Mouse (Mus musculus) Patski (cell line): ENCODE results near the gene Iglon5. TPM values are rescaled to one million over a fixed set of nuclear protein-coding genes. Genes with fewer than 3 reads are reported as not detected.

Experiments used
- ATAC-seq: fragments of 100-300 bp; one replicate; pipeline ENCODE4 v1.8.0; 2021
- CTCF ChIA-PET: fragments of 350-600 bp; sonication (Branson Sonifier 250); formaldehyde crosslinking; loops from one replicate; lab custom pipeline; 2022; ENCODE audit warnings: inconsistent platforms; lab: Charles Lee
- POLR2A ChIA-PET: fragments of 350-600 bp; sonication (Branson Sonifier 250); formaldehyde crosslinking; loops from one replicate; lab custom pipeline; 2022; ENCODE audit warnings: antibody characterized with exemption, inconsistent platforms; lab: Charles Lee
- DNase-seq: peaks from one replicate; pipeline ENCODE4 v3.0.0-alpha.2; 2011; ENCODE audit warnings: low read depth, low spot score
- H3K27me3 ChIP-seq: fragments of 371-371 bp; one replicate; pipeline ENCODE4 v1.5.1; 2021
- CTCF ChIP-seq: fragments of 100-300 bp; IDR thresholded peaks from one replicate; pipeline ENCODE4 v1.5.1; 2021
- in situ Hi-C: fragments of 300-500 bp; cut with MboI; formaldehyde crosslinking; loops from 3 replicates; pipeline ENCODE4 v1.11.1; 2018; ENCODE audit warnings: low pct_unique_long_range_greater_than_20kb, mixed read lengths
- polyA plus RNA-seq: library from polyadenylated mRNA; unstranded; gene quantifications from one replicate; pipeline ENCODE4 v1.2.3, GENCODE M21; 2021

The Iglon5 gene
- polyA plus RNA-seq, 1 experiment from 2014 or later, result 5.7 TPM

GRCm38 (mm10) chr7:43466099-43466694 lies 23.7 kb downstream of the Iglon5 start:
- DNase-seq (no peak), ATAC-seq (peak; percentile 60)
- TF ChIP-seq CTCF, result no peak
- H3K27me3 ChIP-seq, result no peaks in the 10 kb centered on the region
- ChIA-PET CTCF (interaction anchor here (1.0 to 2.5 kb wide), 6 partner anchors 22 to 44 kb away, joined by 3 to 15 read pairs (median 4); partner anchors contain the start of genes Etfb and Gm45233), POLR2A (no interaction called here)
- in situ Hi-C loops, result loop anchor here (5.0 kb wide), 1 partner anchor 184 kb away; no protein-coding TSS in a partner anchor

GRCm38 (mm10) chr7:43465344-43466098 lies 24.4 kb downstream of the Iglon5 start:
- POLR2A ChIA-PET, result no interaction called here
- in situ Hi-C loops, result loop anchor here (5.0 kb wide), 1 partner anchor 183 kb away; no protein-coding TSS in a partner anchor
- H3K27me3 ChIP-seq, result no peaks in the 10 kb centered on the region
- no peak for TF ChIP-seq CTCF
- CTCF ChIA-PET, result interaction anchor here (1.0 to 2.5 kb wide), 5 partner anchors 21 to 43 kb away, joined by 3 to 15 read pairs (median 4); partner anchors contain the start of genes Etfb and Gm45233
- DNase-seq, result no peak
- ATAC-seq, result peak; percentile 77

GRCm38 (mm10) chr7:43464864-43465343 lies 25.0 kb downstream of the Iglon5 start:
- H3K27me3 ChIP-seq, result no peaks in the 10 kb centered on the region
- in situ Hi-C loops, result loop anchor here (5.0 kb wide), 1 partner anchor 183 kb away; no protein-coding TSS in a partner anchor
- ChIA-PET POLR2A (no interaction called here), CTCF (interaction anchor here (2.5 kb wide), 1 partner anchor 42 kb away, joined by 15 read pairs; no protein-coding TSS in a partner anchor)
- ATAC-seq (peak; percentile 20), DNase-seq (no peak)
- no peak for TF ChIP-seq CTCF

- CTCF ChIA-PET, result no interaction called here
- in situ Hi-C loops, result no loop called here
- DNase-seq (no peak), ATAC-seq (no peak)
- H3K27me3 ChIP-seq, result no peaks in the 10 kb centered on the region
- TF ChIP-seq CTCF, result no peak
- POLR2A ChIA-PET, result interaction anchor here (1.2 kb wide), 1 partner anchor 151 kb away, joined by 3 read pairs; the partner anchor contains the start of gene Zfp715
These were observed 25.9 kb downstream of the Iglon5 start for GRCm38 (mm10) chr7:43463976-43464375.

GRCm38 (mm10) chr7:43462851-43463250 lies 27.0 kb downstream of the Iglon5 start, which contains the start of gene Vsig10l:
TSS of gene Vsig10l (plus strand) at chr7:43463151.
- in situ Hi-C loops, result no loop called here
- no peak for ATAC-seq
- no peaks in the 10 kb centered on the region for H3K27me3 ChIP-seq

DNA sequence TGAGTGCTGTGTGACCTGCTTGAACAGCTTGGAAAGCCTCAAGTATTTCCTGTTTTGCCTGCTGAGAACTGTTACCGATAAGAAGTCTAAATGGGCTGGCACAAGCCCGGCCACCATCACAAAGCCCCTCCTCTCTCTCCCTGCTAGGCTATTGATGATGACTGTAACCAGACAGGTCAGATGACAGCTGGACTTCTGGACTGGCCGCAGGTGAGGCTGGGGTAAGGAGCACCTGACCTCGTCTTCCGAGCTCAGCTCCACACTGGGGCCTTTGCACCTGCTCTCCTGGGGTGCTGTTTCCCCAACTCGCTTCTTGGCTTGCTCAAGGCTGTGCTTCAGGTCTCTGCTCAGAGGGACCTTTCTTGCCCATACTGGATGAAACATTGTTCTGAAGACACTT lies 35.5 kb downstream of the Iglon5 start:
- ATAC-seq (no peak), DNase-seq (no peak)
- ChIA-PET CTCF (interaction anchor here (0.7 to 1.4 kb wide), 2 partner anchors 15 to 29 kb away, joined by 4 read pairs; no protein-coding TSS in a partner anchor), POLR2A (no interaction called here)
- in situ Hi-C loops, result no loop called here
- no peaks in the 10 kb centered on the region for H3K27me3 ChIP-seq
- TF ChIP-seq CTCF, result no peak

More at GRCm38 (mm10) chr7:43462851-43463250, 27.0 kb downstream of the Iglon5 start, which contains the start of gene Vsig10l:
- DNase-seq, result no peak
- TF ChIP-seq CTCF, result no peak
- ChIA-PET POLR2A (no interaction called here), CTCF (interaction anchor here (1.3 kb wide), 1 partner anchor 40 kb away, joined by 3 read pairs; no protein-coding TSS in a partner anchor)

- CTCF ChIA-PET, result interaction anchor here (0.7 to 1.5 kb wide), 3 partner anchors 16 to 31 kb away, joined by 4 read pairs; no protein-coding TSS in a partner anchor
- H3K27me3 ChIP-seq, result no peaks in the 10 kb centered on the region
- in situ Hi-C loops, result no loop called here
- DNase-seq, result no peak
- POLR2A ChIA-PET, result no interaction called here
- ATAC-seq, result no peak
- TF ChIP-seq CTCF, result no peak
These were observed 36.1 kb downstream of the Iglon5 start for GRCm38 (mm10) chr7:43453599-43454355.

DNA sequence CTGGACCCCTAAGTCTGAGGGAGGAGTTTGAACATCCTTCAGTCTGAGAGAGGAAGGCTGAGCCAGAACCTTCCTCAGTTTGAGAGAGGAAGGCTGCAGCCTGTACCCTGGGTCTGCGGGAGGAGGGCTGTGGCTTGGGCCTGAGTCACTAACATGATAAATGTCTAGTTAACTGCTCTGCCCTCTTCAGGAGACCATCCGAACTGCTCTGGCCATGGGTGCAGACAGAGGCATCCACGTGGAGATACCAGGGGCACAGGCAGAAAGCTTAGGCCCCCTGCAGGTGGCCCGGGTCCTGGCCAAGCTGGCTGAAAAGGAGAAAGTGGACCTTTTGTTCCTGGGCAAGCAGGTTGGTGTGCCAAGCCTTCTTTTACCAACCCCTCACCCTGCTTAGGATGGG lies 37.3 kb downstream of the Iglon5 start:
- peak; percentile 93 for ATAC-seq
- no peaks in the 10 kb centered on the region for H3K27me3 ChIP-seq
- in situ Hi-C loops, result no loop called here
- TF ChIP-seq CTCF, result peak; percentile 74
- ChIA-PET CTCF (interaction anchor here (0.6 to 1.5 kb wide), 2 partner anchors 29 to 31 kb away, joined by 3 to 4 read pairs; no protein-coding TSS in a partner anchor), POLR2A (no interaction called here)
- DNase-seq, result no peak

DNA sequence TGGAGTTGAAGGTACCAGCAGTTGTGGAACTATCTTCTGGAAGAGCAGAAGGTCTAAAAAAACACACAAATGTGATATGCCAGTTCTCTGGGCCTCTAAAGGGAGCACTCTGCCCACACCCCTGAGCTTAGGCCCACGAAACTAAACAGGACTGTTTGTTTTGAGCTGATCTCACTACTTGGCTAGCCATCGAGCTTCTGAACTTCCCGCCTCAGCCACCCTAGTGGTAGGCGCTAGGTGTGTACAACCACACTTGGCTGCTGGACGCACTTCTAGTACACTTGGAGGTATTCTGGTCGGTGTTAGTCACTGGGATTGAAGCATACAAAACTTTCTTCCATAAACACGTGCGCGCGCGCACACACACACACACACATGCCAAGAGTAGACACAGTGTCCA lies 38.1 kb downstream of the Iglon5 start:
- DNase-seq (no peak), ATAC-seq (no peak)
- ChIA-PET POLR2A (no interaction called here), CTCF (no interaction called here)
- TF ChIP-seq CTCF, result no peak
- no peaks in the 10 kb centered on the region for H3K27me3 ChIP-seq
- in situ Hi-C loops, result no loop called here

GRCm38 (mm10) chr7:43449811-43450210 lies 40.1 kb downstream of the Iglon5 start:
- POLR2A ChIA-PET, result no interaction called here
- in situ Hi-C loops, result loop anchor here (10.0 kb wide), 1 partner anchor 135 kb away; the partner anchor contains the start of gene Zfp715
- ATAC-seq (no peak), DNase-seq (no peak)
- no peaks in the 10 kb centered on the region for H3K27me3 ChIP-seq
- no peak for TF ChIP-seq CTCF
- CTCF ChIA-PET, result no interaction called here
